Mouse (Mus musculus) ES-E14 (cell line): Measurements from ENCODE around the gene Rdh16.

ENCODE experiments used
- MAFK ChIP-seq: IDR thresholded peaks from 2 replicates; pipeline ENCODE4 v1.6.1; 2014; ENCODE audit warnings: mild to moderate bottlenecking, low read depth, low read length, inconsistent platforms; ENCODE audit not compliant: insufficient read depth
- ZNF384 ChIP-seq: IDR thresholded peaks from 2 replicates; pipeline ENCODE4 v1.6.1; 2012; ENCODE audit warnings: low read depth, low read length, inconsistent platforms

- no peak for TF ChIP-seq MAFK
- no peak for TF ChIP-seq ZNF384
Observed at GRCm38 (mm10) chr10:127766564-127766963, 34.4 kb upstream of the Rdh16 start.
